Mouse (Mus musculus) monocyte, adult 2 months (primary cell): Measurements from ENCODE around the gene Hoxc8.

Experiments
- DNase-seq, 2 experiments: peaks; one replicate each; pipeline ENCODE4 v3.0.0; 2022; ENCODE audit warnings: low spot score in 2 of 2, low read depth in 1 of 2

The Hoxc8 gene

DNA sequence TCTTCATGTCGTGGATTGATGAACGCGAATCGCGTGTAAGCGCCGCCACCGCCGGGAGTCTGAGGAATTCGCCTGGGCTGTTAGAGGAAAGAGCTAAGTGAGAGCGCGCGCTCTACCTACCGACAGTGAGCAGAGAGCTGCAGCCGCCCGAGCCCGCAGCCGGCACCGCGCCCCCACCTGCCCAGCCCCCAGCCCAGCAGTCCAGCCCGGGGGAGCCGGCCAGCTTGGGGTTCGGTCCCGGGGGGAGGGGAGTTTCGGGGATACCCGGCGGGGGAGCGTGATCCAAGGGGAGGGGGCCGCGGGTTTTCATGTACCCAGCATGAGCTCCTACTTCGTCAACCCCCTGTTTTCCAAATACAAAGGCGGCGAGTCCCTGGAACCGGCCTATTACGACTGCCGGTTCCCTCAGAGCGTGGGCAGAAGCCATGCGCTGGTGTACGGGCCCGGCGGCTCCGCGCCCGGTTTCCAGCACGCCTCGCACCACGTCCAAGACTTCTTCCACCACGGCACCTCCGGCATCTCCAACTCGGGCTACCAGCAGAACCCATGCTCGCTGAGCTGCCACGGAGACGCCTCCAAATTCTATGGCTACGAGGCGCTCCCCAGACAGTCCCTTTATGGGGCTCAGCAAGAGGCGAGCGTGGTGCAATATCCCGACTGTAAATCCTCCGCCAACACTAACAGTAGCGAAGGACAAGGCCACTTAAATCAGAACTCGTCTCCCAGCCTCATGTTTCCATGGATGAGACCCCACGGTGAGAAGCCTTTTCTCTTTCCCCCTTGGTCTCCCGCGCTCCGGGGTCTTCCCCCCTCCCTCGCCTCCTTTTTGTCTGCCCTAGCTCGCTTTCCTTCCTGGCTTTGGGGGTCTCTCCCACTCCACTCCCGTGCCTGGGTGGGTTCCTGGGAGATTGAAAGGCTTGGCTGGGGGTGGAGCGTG lies at the start of gene Hoxc8:
Gene Hoxc8, plus strand, starts transcription at position 147 of the 937 bp plus-strand sequence.
- DNase-seq, result no peak

DNA sequence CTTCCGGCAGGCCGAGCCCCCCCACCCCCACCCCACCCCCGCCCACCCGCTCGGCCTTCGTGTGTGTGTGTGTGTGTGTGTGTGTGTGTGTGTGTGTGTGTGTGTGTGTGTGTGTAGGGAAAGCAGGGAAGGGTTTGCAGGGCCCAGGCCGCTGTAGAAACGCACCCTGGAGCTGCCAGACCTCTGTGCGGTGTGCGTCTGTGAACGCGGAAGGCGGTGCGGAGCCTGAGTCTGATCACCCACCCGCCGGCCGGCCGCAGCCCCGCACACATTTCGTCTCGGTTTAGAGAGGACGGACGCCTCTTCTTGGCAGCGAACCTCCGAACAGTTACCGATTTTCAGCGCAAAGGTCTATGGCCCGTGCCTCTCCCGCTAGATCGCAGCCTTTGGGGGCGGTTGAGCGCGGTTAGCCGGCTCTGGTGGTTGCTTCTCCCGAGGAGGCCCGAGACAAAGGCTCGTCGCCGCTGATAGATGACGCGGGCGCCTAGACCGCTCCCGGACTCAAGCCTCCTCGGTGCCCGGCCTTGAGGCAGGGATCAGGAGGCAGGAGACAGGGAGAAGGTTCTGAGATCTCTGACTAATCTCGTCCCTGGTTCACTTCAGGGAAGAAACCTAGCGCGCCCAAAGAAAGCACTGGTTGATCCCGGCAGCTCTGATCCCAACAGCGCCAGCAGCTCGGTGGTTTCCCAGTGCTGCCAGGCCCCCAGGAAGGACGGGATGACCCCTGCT lies 47.5 kb upstream of the Hoxc8 start:
- no peak for DNase-seq

DNA sequence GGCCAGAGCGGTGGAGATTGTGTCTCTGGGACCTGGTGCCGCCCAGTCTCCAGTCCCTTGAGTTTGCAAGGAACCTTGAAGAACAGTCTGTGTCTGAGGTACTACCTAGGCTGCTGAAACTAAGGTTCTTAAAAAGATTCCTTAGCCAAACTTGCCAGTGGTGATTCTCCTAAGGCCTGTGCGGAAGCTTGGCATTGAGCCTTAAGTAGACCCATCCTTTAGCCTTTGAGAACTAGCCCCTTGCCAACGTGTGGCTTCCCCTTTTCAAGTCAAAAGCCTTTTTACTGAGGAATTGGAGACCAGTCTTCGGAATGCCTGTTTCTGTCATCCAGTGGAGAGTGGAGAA lies 47.0 kb upstream of the Hoxc8 start:
- DNase-seq, result no peak

DNA sequence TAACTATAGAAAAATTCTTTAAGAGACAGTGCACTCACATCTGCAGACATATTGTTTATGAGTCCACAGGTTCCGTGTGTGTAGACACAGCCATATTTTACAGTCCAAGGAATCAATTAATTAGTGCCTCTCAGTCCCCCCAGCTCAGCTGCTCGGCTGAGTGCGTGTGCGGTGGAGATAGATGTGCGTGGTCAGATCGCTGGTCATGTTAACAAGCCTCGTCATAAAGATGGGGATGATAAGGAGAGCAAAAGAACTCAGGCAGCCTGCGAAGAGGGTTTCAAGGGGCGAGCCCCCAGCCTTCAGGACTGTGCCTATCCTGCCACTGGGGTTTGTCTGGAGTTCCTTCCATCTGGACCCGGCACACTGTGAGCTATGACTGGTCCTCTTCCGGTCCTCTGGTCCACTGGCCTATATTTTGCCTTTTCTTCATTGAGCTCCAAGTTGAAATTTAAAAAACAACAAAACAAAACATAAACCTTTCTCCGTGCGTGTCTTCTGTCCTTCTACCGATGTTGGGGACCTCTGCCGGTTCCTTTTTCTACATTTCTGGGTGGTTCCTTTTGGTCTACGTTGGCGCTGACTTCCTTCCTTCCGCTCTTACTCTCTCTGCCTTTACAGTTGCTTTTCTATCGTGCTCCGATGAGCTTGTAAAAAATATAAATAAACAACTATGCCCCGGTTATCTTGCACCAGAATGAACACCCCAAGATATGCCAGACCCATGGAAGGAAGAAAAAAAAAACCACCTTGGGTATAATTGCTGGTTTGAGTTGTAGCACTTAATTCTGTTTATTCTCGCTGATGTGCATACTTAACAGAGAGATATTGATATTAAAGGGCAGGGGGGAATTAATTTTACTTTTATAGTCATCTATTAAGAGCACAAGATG lies 45.0 kb upstream of the Hoxc8 start:
- DNase-seq, result no peak

DNA sequence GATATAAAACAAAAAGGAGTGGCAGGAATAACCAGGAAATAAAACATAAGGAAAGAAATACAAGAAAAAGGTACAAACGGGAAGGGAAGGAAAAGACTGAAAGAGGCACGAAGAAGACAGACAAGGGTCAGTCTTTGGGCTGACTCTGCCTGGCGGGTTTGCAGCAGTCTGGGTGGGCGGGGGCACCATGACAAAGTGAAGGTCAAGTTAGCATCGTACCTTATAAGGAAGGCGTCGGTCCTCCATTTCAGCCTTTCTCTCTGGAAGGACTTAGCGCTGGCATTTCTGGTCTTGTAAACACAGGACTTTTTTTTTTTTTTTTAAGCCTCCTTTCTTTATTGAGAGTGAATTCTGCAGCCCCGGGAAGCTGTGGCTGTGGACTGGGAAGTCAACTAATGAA lies 43.1 kb upstream of the Hoxc8 start:
- no peak for DNase-seq

DNA sequence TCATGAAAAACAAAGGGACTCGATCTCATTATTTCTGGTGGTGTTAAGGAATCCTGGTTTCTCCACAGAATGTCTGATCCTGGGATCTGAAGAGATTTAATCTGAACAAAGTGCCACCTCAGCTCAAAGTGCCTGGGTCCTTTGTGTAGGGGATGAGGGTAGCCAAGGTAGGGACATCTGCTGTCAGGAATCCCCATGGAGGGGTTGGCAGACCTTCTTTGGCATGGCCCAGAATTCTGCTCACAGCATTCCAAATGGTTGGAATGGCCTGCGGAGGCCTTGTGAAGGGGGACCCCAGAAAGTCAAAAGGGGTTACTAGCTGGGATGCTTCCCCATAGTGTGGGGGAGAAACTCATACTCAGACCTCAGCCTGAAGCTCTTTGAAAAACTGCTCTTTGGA lies 41.6 kb upstream of the Hoxc8 start:
- no peak for DNase-seq

DNA sequence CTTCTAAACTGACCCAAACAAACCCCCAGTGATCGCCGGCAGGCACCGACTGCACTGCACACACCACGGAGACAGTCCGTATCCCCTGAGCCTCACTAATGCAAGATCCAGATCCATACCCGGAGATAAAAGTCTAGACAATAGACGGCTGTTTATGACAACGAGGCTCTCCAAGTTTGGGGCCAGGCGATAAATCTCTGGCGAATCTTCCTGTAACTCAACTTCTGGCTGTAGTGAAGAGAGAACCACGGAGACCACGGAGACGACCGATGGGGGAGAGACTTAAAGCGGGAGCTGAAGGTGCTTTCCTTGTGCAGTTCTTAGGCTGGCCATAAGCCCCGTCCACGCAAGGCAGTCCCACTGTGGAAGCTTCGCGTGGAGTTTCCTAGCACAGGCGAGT lies 40.7 kb upstream of the Hoxc8 start:
- no peak for DNase-seq

DNA sequence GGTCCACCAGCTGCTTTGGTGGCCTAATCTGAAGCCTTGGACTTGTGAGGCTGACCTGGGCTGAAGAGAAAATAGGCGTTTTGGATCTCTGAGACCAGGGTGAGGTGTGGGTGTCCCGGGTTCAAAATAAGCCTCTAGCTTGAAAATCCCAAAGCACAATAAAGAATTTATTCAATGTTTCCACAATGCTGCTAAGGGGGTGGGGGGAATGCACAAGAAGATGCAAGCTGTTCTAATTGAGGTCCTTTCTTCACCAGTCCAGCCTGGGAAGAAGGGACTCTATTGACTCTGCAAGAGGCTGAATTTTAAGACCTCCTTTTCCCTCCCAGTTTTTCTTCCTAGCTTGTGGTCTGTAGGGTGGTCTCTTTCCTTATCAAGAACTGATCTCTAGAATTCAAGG lies 39.5 kb upstream of the Hoxc8 start:
- no peak for DNase-seq

DNA sequence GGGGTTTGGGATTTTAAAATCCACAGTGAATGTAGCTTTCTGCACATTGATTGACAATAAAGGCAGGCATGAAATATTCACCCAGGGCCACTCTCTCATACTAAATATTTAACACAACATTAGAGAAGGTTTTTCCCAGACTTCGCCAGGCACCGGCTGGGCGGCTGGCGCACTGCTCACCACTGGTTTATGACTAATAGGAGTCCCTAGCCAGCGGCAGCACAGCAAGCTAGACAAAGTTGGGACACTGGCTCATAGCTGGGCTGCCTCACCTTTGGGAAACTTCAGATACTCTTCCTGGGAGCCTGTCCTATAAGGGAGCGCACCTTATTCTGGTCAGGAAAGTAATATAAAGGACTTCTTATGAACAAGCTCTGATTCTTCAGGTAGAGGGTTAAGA lies 36.8 kb upstream of the Hoxc8 start:
- no peak for DNase-seq

DNA sequence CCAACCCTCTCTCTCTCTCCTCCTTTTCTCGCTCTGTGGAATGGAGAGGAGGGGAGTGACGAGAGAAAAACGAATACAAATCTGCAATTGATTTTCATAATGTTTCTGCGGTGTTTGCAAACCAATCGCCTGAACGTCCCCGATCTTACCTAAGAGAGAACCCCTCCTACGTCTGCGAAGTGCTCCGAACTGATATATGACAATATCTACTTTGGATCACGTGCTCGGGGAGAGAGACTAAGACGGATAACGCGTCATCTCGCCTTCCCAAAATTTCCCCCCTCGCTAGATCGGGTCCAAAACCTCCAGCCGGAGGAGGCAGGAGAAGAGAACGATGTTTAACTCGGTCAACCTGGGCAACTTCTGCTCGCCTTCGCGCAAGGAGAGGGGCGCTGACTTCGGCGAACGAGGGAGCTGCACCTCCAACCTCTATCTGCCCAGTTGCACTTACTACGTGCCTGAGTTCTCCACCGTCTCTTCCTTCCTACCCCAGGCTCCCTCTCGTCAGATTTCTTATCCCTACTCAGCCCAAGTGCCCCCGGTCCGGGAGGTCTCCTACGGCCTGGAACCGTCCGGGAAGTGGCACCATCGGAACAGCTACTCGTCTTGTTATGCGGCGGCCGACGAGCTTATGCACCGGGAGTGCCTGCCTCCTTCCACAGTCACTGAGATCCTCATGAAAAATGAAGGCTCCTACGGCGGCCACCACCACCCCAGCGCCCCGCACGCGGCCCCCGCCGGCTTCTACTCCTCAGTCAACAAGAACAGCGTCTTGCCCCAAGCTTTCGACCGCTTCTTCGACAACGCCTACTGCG lies 36.0 kb upstream of the Hoxc8 start, which contains the start of gene Hoxc11:
Gene Hoxc11, plus strand, starts transcription at position 236 of the 815 bp plus-strand sequence.
- no peak for DNase-seq

DNA sequence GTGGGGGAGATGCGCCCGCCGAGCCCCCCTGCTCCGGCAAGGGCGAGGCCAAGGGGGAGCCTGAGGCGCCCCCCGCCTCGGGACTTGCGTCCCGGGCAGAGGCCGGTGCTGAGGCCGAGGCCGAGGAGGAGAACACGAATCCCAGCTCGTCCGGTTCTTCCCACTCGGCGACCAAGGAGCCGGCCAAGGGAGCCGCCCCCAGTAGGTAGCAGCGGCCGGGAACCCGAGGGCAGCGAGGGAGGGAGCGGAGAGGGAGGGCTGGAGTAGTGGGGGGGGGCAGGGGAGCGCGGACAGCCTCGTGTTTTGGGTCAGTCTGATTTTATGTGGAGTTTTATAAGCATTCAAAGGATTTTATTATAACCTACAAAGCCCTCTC lies 35.4 kb upstream of the Hoxc8 start:
- no peak for DNase-seq

DNA sequence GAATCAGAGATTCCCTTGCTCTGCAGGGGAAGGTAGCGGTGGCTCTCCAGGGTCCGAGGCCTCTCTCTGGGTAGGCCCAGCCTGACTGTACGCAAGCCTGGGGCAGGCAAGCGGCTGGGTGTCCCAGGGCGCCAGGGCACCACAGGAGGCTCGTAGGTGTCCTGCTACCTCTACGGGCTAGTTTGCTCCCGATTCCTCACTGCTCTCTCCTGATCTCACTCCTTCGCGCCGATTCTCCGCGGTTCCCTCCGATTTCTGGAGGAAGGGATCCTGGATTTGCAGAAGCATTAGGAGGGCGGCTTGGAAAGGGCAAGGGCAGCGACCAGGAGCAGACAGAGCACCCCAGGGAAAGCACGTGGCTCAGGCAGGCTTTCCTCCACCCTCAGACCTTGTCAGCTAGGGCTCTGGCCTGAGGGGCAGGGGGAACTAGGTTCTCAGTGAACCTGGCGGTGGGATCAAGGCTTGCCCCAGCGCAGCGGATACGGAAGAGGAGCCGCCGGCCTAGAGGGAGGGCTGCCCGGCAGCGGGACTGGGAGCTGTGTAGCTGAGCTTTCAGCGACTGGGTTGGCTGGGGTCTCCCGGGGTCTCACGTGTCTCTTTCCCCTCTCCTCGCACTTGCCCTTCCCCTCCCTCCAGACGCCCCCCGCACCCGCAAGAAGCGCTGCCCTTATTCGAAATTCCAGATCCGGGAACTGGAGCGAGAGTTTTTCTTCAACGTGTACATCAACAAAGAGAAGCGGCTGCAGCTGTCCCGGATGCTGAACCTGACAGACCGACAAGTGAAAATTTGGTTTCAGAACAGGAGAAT lies 34.4 kb upstream of the Hoxc8 start:
- no peak for DNase-seq

DNA sequence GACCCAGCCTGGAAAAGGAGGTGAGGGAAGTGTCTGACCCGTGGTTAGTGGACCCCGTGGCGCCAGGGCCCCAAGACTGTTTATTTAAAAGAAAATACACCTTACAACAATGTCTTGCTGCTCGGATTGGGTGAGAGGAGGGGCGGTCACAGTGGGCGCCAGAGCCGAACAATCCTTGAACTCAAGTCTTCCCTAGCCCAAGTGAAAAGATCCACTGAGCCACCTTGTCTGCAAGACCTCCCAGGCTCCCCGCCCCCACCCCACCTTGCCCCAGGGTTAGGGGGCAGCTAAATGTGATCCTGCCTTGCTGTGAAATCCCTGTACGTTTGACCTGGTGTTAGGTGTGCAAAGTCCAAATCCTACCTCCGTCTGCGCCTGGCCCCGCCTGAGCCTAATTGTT lies 33.5 kb upstream of the Hoxc8 start:
- no peak for DNase-seq

DNA sequence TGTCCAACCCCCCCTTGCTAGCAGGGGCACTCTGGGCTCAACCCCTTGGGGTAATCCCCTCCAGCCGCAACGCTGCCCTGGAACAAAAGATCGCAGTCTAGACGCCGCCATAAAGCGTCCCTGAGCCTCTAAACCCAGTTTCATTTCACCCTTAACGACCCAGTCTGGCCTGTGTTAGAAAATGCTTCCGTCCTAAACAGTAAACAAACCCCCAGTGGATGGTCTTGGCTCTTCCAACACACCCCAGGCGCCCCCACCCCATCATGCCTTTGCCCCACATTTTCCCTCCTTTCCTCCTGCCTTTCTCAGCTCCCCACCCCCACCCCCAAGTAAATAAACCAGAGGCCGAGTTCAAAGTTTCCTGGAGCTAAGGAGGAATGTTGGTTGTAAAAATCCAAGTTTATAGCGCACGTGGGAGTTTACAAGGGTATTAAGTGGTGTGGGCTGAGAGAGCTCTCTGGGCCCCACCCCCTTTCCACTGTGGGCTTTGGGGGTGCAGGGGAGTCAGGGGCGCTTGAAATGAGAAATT lies 30.7 kb upstream of the Hoxc8 start:
- no peak for DNase-seq

DNA sequence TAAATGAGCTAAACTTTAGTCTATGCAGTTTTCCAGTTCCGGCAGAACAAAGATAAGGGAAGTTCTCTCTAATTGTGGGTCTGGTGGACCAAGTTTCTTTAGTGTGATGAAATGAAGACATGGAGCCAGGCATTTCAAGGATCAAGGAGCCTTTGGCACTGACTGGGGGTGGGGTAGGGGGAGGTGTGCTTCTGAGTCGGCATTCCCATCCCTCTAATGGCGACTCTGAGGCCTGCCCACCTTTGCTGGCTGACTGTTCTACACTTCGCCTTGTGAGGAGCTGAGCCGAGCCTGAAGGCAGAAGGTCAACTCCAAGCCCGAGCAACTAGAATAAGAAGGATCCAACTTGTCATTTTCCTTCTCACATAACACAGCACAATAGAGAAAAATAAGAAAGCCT lies 28.7 kb upstream of the Hoxc8 start:
- DNase-seq, result no peak

DNA sequence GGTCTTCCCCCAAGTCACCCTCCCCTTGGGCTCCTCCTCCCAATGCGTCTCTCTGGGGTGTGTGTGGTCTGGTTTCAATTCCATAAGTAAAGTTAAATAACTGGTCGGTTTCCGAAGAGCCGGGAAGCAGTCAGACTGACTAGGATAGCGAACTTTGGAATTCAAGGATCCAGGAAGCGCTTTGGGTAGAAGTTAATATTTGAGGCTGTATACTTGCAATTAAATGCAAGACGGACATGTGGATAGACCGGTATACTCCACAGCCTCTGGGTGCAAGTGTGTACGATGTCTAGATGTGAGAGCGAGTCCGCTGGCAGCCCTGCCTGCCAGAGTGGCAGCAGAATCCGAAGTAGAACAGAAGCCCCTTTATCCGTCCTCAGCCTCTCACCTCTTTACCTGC lies 27.9 kb upstream of the Hoxc8 start:
- no peak for DNase-seq

DNA sequence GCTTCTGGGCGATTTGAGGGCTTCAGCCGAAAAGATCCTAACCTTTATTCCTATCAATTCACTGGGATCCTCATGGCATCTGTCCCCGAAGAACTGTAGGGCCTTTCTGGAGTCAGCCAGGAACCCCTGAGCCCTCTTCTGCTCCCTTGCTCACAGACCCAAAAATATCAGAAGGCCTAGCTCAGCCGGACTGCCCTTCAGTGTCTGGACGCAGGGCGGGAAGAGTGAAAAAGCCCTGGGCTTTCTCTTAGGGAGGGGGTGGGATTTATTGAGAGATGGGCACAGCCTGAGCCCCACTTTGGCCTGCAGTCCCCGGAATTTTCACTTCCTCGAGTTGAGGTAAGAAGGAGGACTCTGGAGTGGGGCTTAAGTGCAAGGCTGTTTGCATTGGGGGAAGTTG lies 27.1 kb upstream of the Hoxc8 start:
- DNase-seq, result no peak

DNA sequence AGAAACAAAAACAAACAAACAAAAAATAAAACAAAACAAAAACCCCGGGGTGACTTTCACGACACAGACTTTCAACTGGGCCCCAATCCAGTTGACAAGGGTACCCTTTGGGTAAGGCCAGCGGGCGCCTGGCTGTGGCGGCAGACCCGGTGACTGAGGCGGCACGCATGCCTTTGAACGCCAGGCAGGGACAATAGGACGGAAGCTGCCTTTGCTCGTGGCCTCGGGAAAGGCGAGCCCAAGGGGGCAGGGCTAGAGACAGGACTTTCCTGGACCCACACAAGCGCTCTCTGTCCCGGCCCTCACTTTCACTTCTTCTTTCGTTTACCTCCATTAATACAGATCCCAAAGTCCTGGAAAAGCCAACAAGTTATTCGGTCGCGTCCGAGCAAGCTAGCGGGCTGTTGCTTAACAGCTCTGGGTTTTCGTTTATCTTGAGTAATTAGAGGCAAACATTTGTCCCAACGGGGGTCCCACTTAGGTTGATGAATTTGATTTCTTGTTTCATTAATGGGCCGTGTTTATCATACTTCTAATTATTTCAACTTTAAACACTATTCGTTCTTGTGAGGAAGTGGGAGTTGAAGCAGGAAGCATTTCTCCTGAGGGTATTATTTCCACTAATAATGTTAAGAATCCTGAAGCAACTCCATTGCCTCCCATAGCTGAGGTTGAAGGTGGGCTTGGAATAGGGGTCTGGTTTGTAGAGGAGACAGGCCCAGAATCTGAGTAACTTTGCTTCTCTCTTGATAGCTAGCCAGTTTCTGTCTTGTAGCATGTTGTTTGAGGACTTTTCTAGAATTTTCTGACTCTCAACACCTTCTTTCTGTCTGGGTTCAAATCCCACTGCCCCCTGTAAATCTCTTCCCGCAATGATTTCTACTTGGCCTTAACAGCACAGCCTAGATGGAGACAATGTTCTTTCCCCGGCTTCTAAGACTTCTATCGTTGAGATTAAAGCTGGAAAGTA lies 26.5 kb upstream of the Hoxc8 start:
- no peak for DNase-seq
